Mouse (Mus musculus): ENCODE measurements around the gene Mindy4b-ps. TPM values are rescaled to one million over a fixed set of nuclear protein-coding genes. Genes with fewer than 3 reads are reported as not detected.

Gene Mindy4b-ps
- polyA plus RNA-seq, 1 experiment: not detected

DNA sequence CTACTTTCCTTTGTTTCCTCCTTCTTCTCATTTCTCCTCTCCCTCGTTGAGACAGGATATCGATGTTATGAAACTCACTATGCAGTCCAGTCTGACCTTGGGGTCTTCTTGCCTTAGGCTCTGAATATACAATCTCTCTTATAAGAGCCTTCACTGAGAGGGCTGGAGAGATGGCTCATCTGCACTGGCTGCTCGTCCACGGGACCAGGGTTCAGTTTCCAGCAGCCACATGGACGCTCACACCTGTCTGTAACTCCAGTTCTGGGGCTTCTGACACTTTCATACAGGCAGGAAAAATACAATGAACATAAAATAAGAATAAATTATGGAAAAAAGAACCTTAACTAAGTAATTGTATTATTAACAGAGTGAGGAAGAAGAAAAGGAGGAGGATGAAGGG is 9.5 kb upstream of the Mindy4b-ps start:
- no peaks in the 10 kb centered on the region for H3K27me3 ChIP-seq (ENCODE audit: control insufficient read depth, insufficient read depth, low read length)
- H3K4me1 ChIP-seq (ENCODE audit: control insufficient read depth, insufficient read depth, low read length): no peaks in the 10 kb centered on the region
- H3K27ac ChIP-seq (ENCODE audit: control insufficient read depth, insufficient read depth, low read depth, low read length): no peak overlapping the region
- no peak overlapping the region for H3K4me3 ChIP-seq (ENCODE audit: control insufficient read depth, low read depth, low read length)
- TF ChIP-seq CTCF (IDR thresholded peaks at IDR 0.05; ENCODE audit: control insufficient read depth, insufficient read depth, insufficient replicate concordance, low read depth, low read length) (no peak), POLR2A (IDR thresholded peaks at IDR 0.05; ENCODE audit: control insufficient read depth, low read depth, low read length) (no peak)
- H3K36me3 ChIP-seq (ENCODE audit: control insufficient read depth, insufficient read depth, low read length): no peaks in the 10 kb centered on the region

DNA sequence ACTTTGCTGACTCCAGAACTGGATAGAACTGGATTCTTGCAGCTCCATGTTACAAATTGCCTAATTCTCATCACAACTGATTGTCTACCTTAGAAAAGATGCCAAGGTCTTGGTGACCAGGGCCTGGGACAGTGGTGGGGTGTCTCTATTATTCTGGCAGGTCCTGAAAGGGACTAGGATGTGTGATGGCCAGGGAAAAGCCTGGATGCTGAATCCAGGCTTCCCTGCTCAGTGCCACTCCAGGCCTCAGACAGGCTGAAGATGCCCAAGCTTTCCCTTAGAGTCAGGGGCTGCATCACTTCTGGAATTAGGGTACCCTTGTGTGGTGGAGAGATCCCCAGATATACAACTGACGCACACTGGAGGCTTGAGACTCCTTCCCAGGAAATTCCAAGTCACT is 7.8 kb upstream of the Mindy4b-ps start:
- H3K27ac ChIP-seq (ENCODE audit: control insufficient read depth, insufficient read depth, low read depth, low read length): no peak overlapping the region
- no peaks in the 10 kb centered on the region for H3K27me3 ChIP-seq (ENCODE audit: control insufficient read depth, insufficient read depth, low read length)
- no peak overlapping the region for H3K4me3 ChIP-seq (ENCODE audit: control insufficient read depth, low read depth, low read length)
- H3K4me1 ChIP-seq (ENCODE audit: control insufficient read depth, insufficient read depth, low read length): no peaks in the 10 kb centered on the region
- no peaks in the 10 kb centered on the region for H3K36me3 ChIP-seq (ENCODE audit: control insufficient read depth, insufficient read depth, low read length)
- TF ChIP-seq CTCF (IDR thresholded peaks at IDR 0.05; ENCODE audit: control insufficient read depth, insufficient read depth, insufficient replicate concordance, low read depth, low read length): no peak
- no peak for TF ChIP-seq POLR2A (IDR thresholded peaks at IDR 0.05; ENCODE audit: control insufficient read depth, low read depth, low read length)

DNA sequence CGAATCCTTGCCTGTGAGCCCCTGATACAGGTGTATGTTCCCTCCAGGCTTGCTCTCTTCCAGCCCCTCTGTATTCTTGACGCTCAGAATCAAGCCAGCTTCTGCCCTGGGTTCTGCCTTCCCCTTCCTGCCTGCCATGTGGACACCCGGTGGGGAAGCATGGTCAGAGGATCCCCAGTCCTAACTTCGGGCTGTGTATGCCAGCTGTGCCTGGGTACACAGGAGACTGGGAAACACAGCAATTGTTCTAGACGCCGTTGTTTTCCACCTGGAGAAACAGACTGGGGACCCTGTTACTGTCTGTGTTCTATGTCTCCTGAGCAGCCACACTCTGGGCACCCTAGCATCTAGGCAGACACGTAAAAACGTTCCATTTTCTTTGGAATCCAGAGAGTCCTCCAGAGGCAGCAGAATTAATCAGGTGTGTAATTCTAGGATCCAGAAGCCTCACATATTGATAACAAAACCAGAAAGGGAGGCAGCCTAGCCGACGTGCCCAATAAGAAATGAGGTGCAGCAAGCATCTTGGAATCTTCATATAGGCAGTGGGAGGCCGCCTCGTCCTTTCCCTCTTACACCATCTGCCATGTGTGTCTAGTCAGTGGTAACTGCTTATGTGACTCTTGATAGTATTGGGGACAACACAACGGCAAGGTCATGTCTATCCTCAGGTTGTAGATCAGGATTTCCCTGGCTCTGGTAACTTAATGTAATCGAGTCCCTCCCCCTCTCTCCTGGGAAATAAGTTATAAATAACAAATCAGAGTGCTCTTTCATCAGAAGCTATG is 6.4 kb upstream of the Mindy4b-ps start:
- TF ChIP-seq CTCF (IDR thresholded peaks at IDR 0.05; ENCODE audit: control insufficient read depth, insufficient read depth, insufficient replicate concordance, low read depth, low read length) (no peak), POLR2A (IDR thresholded peaks at IDR 0.05; ENCODE audit: control insufficient read depth, low read depth, low read length) (no peak)
- no peaks in the 10 kb centered on the region for H3K36me3 ChIP-seq (ENCODE audit: control insufficient read depth, insufficient read depth, low read length)
- H3K4me3 ChIP-seq (ENCODE audit: control insufficient read depth, low read depth, low read length): no peak overlapping the region
- no peaks in the 10 kb centered on the region for H3K4me1 ChIP-seq (ENCODE audit: control insufficient read depth, insufficient read depth, low read length)
- no peak overlapping the region for H3K27ac ChIP-seq (ENCODE audit: control insufficient read depth, insufficient read depth, low read depth, low read length)
- H3K27me3 ChIP-seq (ENCODE audit: control insufficient read depth, insufficient read depth, low read length): no peaks in the 10 kb centered on the region

DNA sequence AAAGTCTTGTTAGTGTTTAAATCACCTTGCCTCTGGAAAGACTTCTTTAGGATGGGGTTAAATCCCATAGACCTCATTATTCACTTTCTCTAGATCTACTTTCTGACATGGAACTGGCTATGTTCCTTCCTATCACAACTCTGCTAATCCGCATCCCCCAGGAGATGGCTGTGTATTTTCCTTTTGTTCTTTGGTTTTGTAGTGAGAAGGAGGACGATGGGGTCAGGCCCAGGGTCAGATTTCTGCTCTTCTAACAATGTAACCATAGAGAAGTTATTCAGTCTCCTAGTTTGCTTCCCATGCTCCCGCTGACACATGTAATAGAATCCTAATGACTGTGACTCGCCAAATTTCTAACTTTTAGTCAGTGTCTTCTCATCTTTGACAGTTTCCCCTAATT is 4.2 kb upstream of the Mindy4b-ps start:
- H3K4me1 ChIP-seq (ENCODE audit: control insufficient read depth, insufficient read depth, low read length): no peaks in the 10 kb centered on the region
- H3K27me3 ChIP-seq (ENCODE audit: control insufficient read depth, insufficient read depth, low read length): no peaks in the 10 kb centered on the region
- H3K36me3 ChIP-seq (ENCODE audit: control insufficient read depth, insufficient read depth, low read length): no peaks in the 10 kb centered on the region
- no peak overlapping the region for H3K4me3 ChIP-seq (ENCODE audit: control insufficient read depth, low read depth, low read length)
- TF ChIP-seq CTCF (IDR thresholded peaks at IDR 0.05; ENCODE audit: control insufficient read depth, insufficient read depth, insufficient replicate concordance, low read depth, low read length): no peak
- no peak for TF ChIP-seq POLR2A (IDR thresholded peaks at IDR 0.05; ENCODE audit: control insufficient read depth, low read depth, low read length)
- H3K27ac ChIP-seq (ENCODE audit: control insufficient read depth, insufficient read depth, low read depth, low read length): no peak overlapping the region

DNA sequence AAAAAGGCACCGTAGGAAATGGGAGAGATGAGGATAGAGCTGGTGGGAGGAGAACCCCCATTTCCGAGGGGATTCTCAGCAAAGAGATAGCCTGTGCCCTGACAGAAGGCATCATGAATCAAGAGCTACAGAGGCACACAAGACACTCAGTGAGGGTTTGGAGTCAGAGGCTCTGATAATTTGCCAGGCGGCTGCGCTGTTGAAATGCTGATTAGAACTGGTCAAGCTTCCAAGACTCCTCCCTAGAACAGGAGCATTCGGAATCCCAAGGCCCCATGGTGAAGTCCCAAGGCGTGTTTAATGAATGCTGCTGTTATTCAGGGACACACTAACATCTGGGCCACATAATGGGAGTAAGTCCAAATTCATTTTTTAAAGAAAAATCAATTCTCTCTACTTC is 4.8 kb downstream of the Mindy4b-ps start:
- Histone ChIP-seq H3K4me1 (ENCODE audit: control insufficient read depth, insufficient read depth, low read length) (peaks cover 2% of the 10 kb centered on the region; the same call in 1 of the 2 replicates), H3K4me3 (ENCODE audit: control insufficient read depth, low read depth, low read length) (no peak overlapping the region), H3K27me3 (ENCODE audit: control insufficient read depth, insufficient read depth, low read length) (no peaks in the 10 kb centered on the region), H3K36me3 (ENCODE audit: control insufficient read depth, insufficient read depth, low read length) (no peaks in the 10 kb centered on the region), H3K27ac (ENCODE audit: control insufficient read depth, insufficient read depth, low read depth, low read length) (no peak overlapping the region)
- TF ChIP-seq POLR2A (IDR thresholded peaks at IDR 0.05; ENCODE audit: control insufficient read depth, low read depth, low read length) (no peak), CTCF (IDR thresholded peaks at IDR 0.05; ENCODE audit: control insufficient read depth, insufficient read depth, insufficient replicate concordance, low read depth, low read length) (no peak)

DNA sequence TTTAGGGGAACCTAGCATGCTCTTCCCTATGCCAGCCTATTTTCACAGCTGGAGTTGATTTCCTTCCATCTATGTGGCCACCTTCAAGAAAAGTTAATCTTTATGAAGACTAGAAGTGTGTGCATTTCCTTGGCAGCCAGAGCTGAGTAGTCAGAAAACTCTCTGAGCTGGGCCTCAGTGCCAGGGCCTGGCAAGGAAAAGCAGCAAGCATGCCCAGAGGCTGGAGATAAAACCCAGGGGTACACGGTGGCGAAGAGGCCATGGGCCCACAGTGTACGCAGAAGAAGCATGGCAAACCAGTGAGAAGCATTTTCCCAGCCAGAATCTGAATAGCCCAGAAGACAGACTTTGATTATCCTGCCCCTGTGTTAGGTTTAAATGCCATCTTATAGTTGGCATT is 7.9 kb downstream of the Mindy4b-ps start:
- Histone ChIP-seq H3K4me1 (ENCODE audit: control insufficient read depth, insufficient read depth, low read length) (peaks cover 2% of the 10 kb centered on the region; the same call in 1 of the 2 replicates), H3K27ac (ENCODE audit: control insufficient read depth, insufficient read depth, low read depth, low read length) (no peak overlapping the region), H3K36me3 (ENCODE audit: control insufficient read depth, insufficient read depth, low read length) (no peaks in the 10 kb centered on the region), H3K27me3 (ENCODE audit: control insufficient read depth, insufficient read depth, low read length) (no peaks in the 10 kb centered on the region), H3K4me3 (ENCODE audit: control insufficient read depth, low read depth, low read length) (no peak overlapping the region)
- TF ChIP-seq CTCF (IDR thresholded peaks at IDR 0.05; ENCODE audit: control insufficient read depth, insufficient read depth, insufficient replicate concordance, low read depth, low read length) (no peak), POLR2A (IDR thresholded peaks at IDR 0.05; ENCODE audit: control insufficient read depth, low read depth, low read length) (no peak)

DNA sequence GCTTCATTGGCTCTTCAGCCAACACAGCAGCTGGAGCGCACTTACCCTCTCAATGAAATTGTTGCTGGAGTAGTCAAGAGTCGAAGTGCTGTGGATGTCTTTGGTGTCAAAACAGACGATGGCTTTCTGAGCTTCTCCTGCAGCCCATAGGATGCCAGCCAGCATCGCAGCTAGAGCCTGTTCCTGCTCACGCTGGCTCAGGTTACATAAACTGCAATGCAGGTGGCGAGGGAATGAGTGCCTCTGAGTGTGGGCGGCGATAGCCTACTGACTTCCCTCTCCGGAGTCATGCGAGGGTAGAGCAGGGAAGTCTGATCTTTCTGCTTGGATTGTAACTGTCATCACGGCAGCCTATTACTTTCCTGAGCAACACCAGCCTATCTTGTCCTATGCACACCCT is 11.8 kb downstream of the Mindy4b-ps start:
- no peak overlapping the region for H3K4me3 ChIP-seq (ENCODE audit: control insufficient read depth, low read depth, low read length)
- no peak overlapping the region for H3K27ac ChIP-seq (ENCODE audit: control insufficient read depth, insufficient read depth, low read depth, low read length)
- TF ChIP-seq CTCF (IDR thresholded peaks at IDR 0.05; ENCODE audit: control insufficient read depth, insufficient read depth, insufficient replicate concordance, low read depth, low read length) (no peak), POLR2A (IDR thresholded peaks at IDR 0.05; ENCODE audit: control insufficient read depth, low read depth, low read length) (no peak)
- H3K27me3 ChIP-seq (ENCODE audit: control insufficient read depth, insufficient read depth, low read length): no peaks in the 10 kb centered on the region
- no peaks in the 10 kb centered on the region for H3K36me3 ChIP-seq (ENCODE audit: control insufficient read depth, insufficient read depth, low read length)
- no peaks in the 10 kb centered on the region for H3K4me1 ChIP-seq (ENCODE audit: control insufficient read depth, insufficient read depth, low read length)
